8 mouse cellular contexts compared by ENCODE assay signal in genomic region chr5:24597221-24597728, GRCm38 (mm10). TPM values are rescaled to one million over a fixed set of nuclear protein-coding genes. Genes with fewer than 3 reads are reported as not detected.
DNase-seq lines count a peak whose midpoint lies in the region; ATAC-seq and TF ChIP-seq lines count a peak whose summit lies in the region.

No protein-coding gene starts in this region.

- H3K36me3 ChIP-seq in forebrain, embryonic 16.5 days (ENCODE audit: control insufficient read depth, insufficient read depth): peaks cover 20% of the 10 kb centered on the region
- H3K36me3 ChIP-seq in hindbrain, embryonic 14.5 days (replicated peaks; ENCODE audit: control insufficient read depth, insufficient read depth): peaks cover 38% of the 10 kb centered on the region
- H3K36me3 ChIP-seq in small intestine, adult 2 months (ENCODE audit: control insufficient read depth, insufficient read depth, low read length): peaks cover 6% of the 10 kb centered on the region; the same call in 1 of the 2 replicates

- ATAC-seq in forebrain, embryonic 16.5 days: peak; percentile 47
- ATAC-seq in hindbrain, embryonic 14.5 days (ENCODE audit: low FRiP score): no peak

- TF ChIP-seq CTCF in cerebellum, adult 2 months (IDR thresholded peaks at IDR 0.05; ENCODE audit: borderline replicate concordance, insufficient read depth, low read depth, low read length): peak; percentile 36; the same call in 1 of the 2 replicates
- peak; percentile 74 for TF ChIP-seq CTCF in left cerebral cortex, adult 2 months (IDR thresholded peaks at IDR 0.05)
- no peak for TF ChIP-seq CTCF in small intestine, adult 2 months (IDR thresholded peaks at IDR 0.05; ENCODE audit: extremely low read depth, insufficient read length, insufficient replicate concordance, low read depth, low read length)

- H3K4me1 ChIP-seq in cerebellum, adult 2 months (ENCODE audit: control insufficient read depth, insufficient read depth, low read length): peaks cover 24% of the 10 kb centered on the region
- H3K4me1 ChIP-seq in forebrain, embryonic 16.5 days (replicated peaks; ENCODE audit: control insufficient read depth, insufficient read depth, low read length): peaks cover 63% of the 10 kb centered on the region
- peaks cover 64% of the 10 kb centered on the region for H3K4me1 ChIP-seq in hindbrain, embryonic 14.5 days (replicated peaks; ENCODE audit: control insufficient read depth, insufficient read depth, low read length)
- peaks cover 15% of the 10 kb centered on the region for H3K4me1 ChIP-seq in small intestine, adult 2 months (ENCODE audit: control insufficient read depth, insufficient read depth, insufficient read length, low read length)

- H3K4me3 ChIP-seq in cerebellum, adult 2 months (replicated peaks; ENCODE audit: insufficient read depth, low read depth, low read length): no peak overlapping the region
- H3K4me3 ChIP-seq in forebrain, embryonic 16.5 days (replicated peaks; ENCODE audit: low read length): peak overlapping the region; percentile 35
- peak overlapping the region; percentile 7; the same call in 1 of the 2 replicates for H3K4me3 ChIP-seq in hindbrain, embryonic 14.5 days (replicated peaks; ENCODE audit: low read length)
- peak overlapping the region; percentile 27; the same call in 1 of the 2 replicates for H3K4me3 ChIP-seq in left cerebral cortex, adult 2 months
- peak overlapping the region; percentile 57 for H3K4me3 ChIP-seq in small intestine, adult 2 months (ENCODE audit: low read depth, low read length)

- WGBS in cerebellum, adult 2 months: 3% methylated on average over 2 of the region's 2 CpGs
- WGBS in forebrain, embryonic 16.5 days: 26% methylated on average over 2 of the region's 2 CpGs
- WGBS in hindbrain, embryonic 14.5 days: 43% methylated on average over 2 of the region's 2 CpGs
- whole genome bisulfite sequencing in small intestine, adult 2 months: 49% methylated on average over 2 of the region's 2 CpGs

- no peaks in the 10 kb centered on the region for H3K9me3 ChIP-seq in forebrain, embryonic 16.5 days (ENCODE audit: control insufficient read depth, low read length)
- H3K9me3 ChIP-seq in hindbrain, embryonic 14.5 days (ENCODE audit: control insufficient read depth, low read length): no peaks in the 10 kb centered on the region

- intact Hi-C loops in left cerebral cortex, adult 2 months (cut with DNase I): no loop called here

- DNase-seq in ovary, postnatal 14 days (ENCODE audit: low spot score): peak; percentile 74
- no peak for DNase-seq in ovary, postnatal 10 days (ENCODE audit: low spot score)
- DNase-seq in cerebellum, adult 2 months: peak; percentile 78 to 82
- DNase-seq in hindbrain, embryonic 14.5 days (ENCODE audit: low spot score): peak; percentile 89
- DNase-seq in left cerebral cortex, adult 2 months (ENCODE audit: extremely low spot score in 1 of 2, low spot score in 2 of 2): peak; percentile 76 to 80
- peak; percentile 87 for DNase-seq in mesoderm, embryonic 11.5 days (ENCODE audit: low read depth, low spot score)

- peak overlapping the region; percentile 72 for H3K4me2 ChIP-seq in forebrain, embryonic 16.5 days (ENCODE audit: low read length)
- peak overlapping the region; percentile 39 for H3K4me2 ChIP-seq in hindbrain, embryonic 14.5 days (replicated peaks)

- peak overlapping the region; percentile 51 for H3K9ac ChIP-seq in forebrain, embryonic 16.5 days (replicated peaks; ENCODE audit: low read depth, low read length)
- H3K9ac ChIP-seq in hindbrain, embryonic 14.5 days: peak overlapping the region; percentile 37

- no peak for TF ChIP-seq POLR2A in cerebellum, adult 2 months (IDR thresholded peaks at IDR 0.05; ENCODE audit: borderline replicate concordance, insufficient read depth, low read length)
- TF ChIP-seq POLR2A in small intestine, adult 2 months (IDR thresholded peaks at IDR 0.05; ENCODE audit: low read depth, low read length): no peak

- no peak overlapping the region for H3K27ac ChIP-seq in cerebellum, adult 2 months (ENCODE audit: insufficient read depth, low read length)
- H3K27ac ChIP-seq in forebrain, embryonic 16.5 days (ENCODE audit: low read length): peak overlapping the region; percentile 98
- H3K27ac ChIP-seq in hindbrain, embryonic 14.5 days: peak overlapping the region; percentile 83
- H3K27ac ChIP-seq in left cerebral cortex, adult 2 months: peak overlapping the region; percentile 93
- H3K27ac ChIP-seq in small intestine, adult 2 months (ENCODE audit: insufficient read depth, low read depth, low read length): peak overlapping the region; percentile 33; the same call in 1 of the 2 replicates

- H3K27me3 ChIP-seq in cerebellum, adult 2 months (ENCODE audit: control insufficient read depth, insufficient read depth, low read length): no peaks in the 10 kb centered on the region
- H3K27me3 ChIP-seq in forebrain, embryonic 16.5 days (replicated peaks; ENCODE audit: control insufficient read depth, insufficient read depth, low read length): no peaks in the 10 kb centered on the region
- H3K27me3 ChIP-seq in hindbrain, embryonic 14.5 days (ENCODE audit: control insufficient read depth, insufficient read depth, low read length): no peaks in the 10 kb centered on the region
- peaks cover 22% of the 10 kb centered on the region for H3K27me3 ChIP-seq in small intestine, adult 2 months (ENCODE audit: control insufficient read depth, insufficient read depth, low read length)

RNA-seq across cellular contexts. Expression of gene Chpf2, which starts 10.7 kb away (rescaled TPM):
- polyA plus RNA-seq in cerebellum, adult 2 months (2012; rRNA removed): 46.3 and 48.9 TPM in 2 replicates
- polyA plus RNA-seq in forebrain, embryonic 16.5 days (2015; fragmentation: Nextera tagmentation; extraction: Ambion mirVana): 20.5 and 20.8 TPM in 2 replicates
- polyA plus RNA-seq in hindbrain, embryonic 14.5 days (2014; fragmentation: Nextera tagmentation; extraction: Ambion mirVana): 14.0 and 14.4 TPM in 2 replicates
- 10 to 100 TPM; 72.6 to 78.4 TPM for total RNA-seq in left cerebral cortex, adult 2 months (2021)
- 19.9 and 25.7 TPM in 2 replicates for polyA plus RNA-seq in small intestine, adult 2 months (2012; rRNA removed)

RNA-seq across cellular contexts. Expression of gene Abcf2, which starts 20.0 kb away (rescaled TPM):
- polyA plus RNA-seq in cerebellum, adult 2 months (2012; rRNA removed): 101 TPM in 2 replicates
- 107 and 109 TPM in 2 replicates for polyA plus RNA-seq in forebrain, embryonic 16.5 days (2015; fragmentation: Nextera tagmentation; extraction: Ambion mirVana)
- 72.3 and 87.2 TPM in 2 replicates for polyA plus RNA-seq in hindbrain, embryonic 14.5 days (2014; fragmentation: Nextera tagmentation; extraction: Ambion mirVana)
- 10 to 100 TPM; 82.4 to 89.0 TPM for total RNA-seq in left cerebral cortex, adult 2 months (2021)
- polyA plus RNA-seq in small intestine, adult 2 months (2012; rRNA removed): 20.4 and 32.3 TPM in 2 replicates

RNA-seq across cellular contexts. Expression of gene Smarcd3, which starts 26.9 kb away (rescaled TPM):
- 89.9 and 102 TPM in 2 replicates for polyA plus RNA-seq in cerebellum, adult 2 months (2012; rRNA removed)
- 156 and 181 TPM in 2 replicates for polyA plus RNA-seq in forebrain, embryonic 16.5 days (2015; fragmentation: Nextera tagmentation; extraction: Ambion mirVana)
- 149 and 171 TPM in 2 replicates for polyA plus RNA-seq in hindbrain, embryonic 14.5 days (2014; fragmentation: Nextera tagmentation; extraction: Ambion mirVana)
- 10 to 100 TPM; 90.4 to 97.4 TPM for total RNA-seq in left cerebral cortex, adult 2 months (2021)
- polyA plus RNA-seq in small intestine, adult 2 months (2012; rRNA removed): 8.5 and 9.0 TPM in 2 replicates

RNA-seq across cellular contexts. Expression of gene 4931409K22Rik, which starts 40.7 kb away (rescaled TPM):
- not detected in 2 replicates for polyA plus RNA-seq in cerebellum, adult 2 months (2012; rRNA removed)
- 0.26 and 0.35 TPM in 2 replicates for polyA plus RNA-seq in forebrain, embryonic 16.5 days (2015; fragmentation: Nextera tagmentation; extraction: Ambion mirVana)
- polyA plus RNA-seq in hindbrain, embryonic 14.5 days (2014; fragmentation: Nextera tagmentation; extraction: Ambion mirVana): 0.10 and 0.19 TPM in 2 replicates
- total RNA-seq in left cerebral cortex, adult 2 months (2021): under 1 TPM in 1 of 2 experiments, not detected in 1; 0.14 TPM
- polyA plus RNA-seq in small intestine, adult 2 months (2012; rRNA removed): not detected in 2 replicates

RNA-seq across cellular contexts. Expression of gene Asb10, which starts 56.5 kb away (rescaled TPM):
- polyA plus RNA-seq in cerebellum, adult 2 months (2012; rRNA removed): 0.18 and 0.21 TPM in 2 replicates
- 0.09 and 0.11 TPM in 2 replicates for polyA plus RNA-seq in forebrain, embryonic 16.5 days (2015; fragmentation: Nextera tagmentation; extraction: Ambion mirVana)
- 0.22 and 0.23 TPM in 2 replicates for polyA plus RNA-seq in hindbrain, embryonic 14.5 days (2014; fragmentation: Nextera tagmentation; extraction: Ambion mirVana)
- not detected for total RNA-seq in left cerebral cortex, adult 2 months (2021)
- polyA plus RNA-seq in small intestine, adult 2 months (2012; rRNA removed): 0.42 and 0.47 TPM in 2 replicates
